Mouse (Mus musculus) liver, embryonic 11.5 days (tissue): Measurements from ENCODE around the gene Mpzl2. TPM values are rescaled to one million over a fixed set of nuclear protein-coding genes. Genes with fewer than 3 reads are reported as not detected.

ENCODE experiments used
- ATAC-seq: fragments of 200-750 bp; cut with Nextera tagmentation; replicated peaks from 2 replicates; pipeline ENCODE4 v1.8.0; 2017; ENCODE audit warnings: moderate number of reproducible peaks, mild to moderate bottlenecking, moderate TSS enrichment, moderate library complexity; ENCODE audit not compliant: low FRiP score
- DNase-seq: peaks from one replicate; pipeline ENCODE4 v3.0.0-alpha.2; 2017; ENCODE audit warnings: low spot score
- H3K27ac ChIP-seq: fragments of 300-500 bp; sonication (generic); 2 replicates; pipeline ENCODE4 v1.5.1; 2014; ENCODE audit warnings: mild to moderate bottlenecking, low read depth, low read length, control low read depth
- H3K27me3 ChIP-seq: fragments of 300-500 bp; sonication (generic); replicated peaks from 2 replicates; pipeline ENCODE4 v1.6.1; 2014; ENCODE audit warnings: low read length, mixed read lengths; ENCODE audit not compliant: control insufficient read depth, insufficient read depth
- H3K36me3 ChIP-seq: fragments of 300-500 bp; sonication (generic); 2 replicates; pipeline ENCODE4 v1.6.1; 2014; ENCODE audit warnings: mild to moderate bottlenecking, low read length, moderate library complexity, mixed read lengths; ENCODE audit not compliant: control insufficient read depth, insufficient read depth
- H3K4me1 ChIP-seq: fragments of 300-500 bp; sonication (generic); replicated peaks from 2 replicates; pipeline ENCODE4 v1.6.1; 2014; ENCODE audit warnings: low read length, mixed read lengths; ENCODE audit not compliant: control insufficient read depth, insufficient read depth
- H3K4me2 ChIP-seq: fragments of 300-500 bp; sonication (generic); 2 replicates; pipeline ENCODE4 v1.6.1; 2014; ENCODE audit warnings: mild to moderate bottlenecking, control low read depth, moderate library complexity
- H3K4me3 ChIP-seq: fragments of 300-500 bp; sonication (generic); 2 replicates; pipeline ENCODE4 v1.5.1; 2014; ENCODE audit warnings: low read depth, low read length, control low read depth
- H3K9ac ChIP-seq: fragments of 300-500 bp; sonication (generic); 2 replicates; pipeline ENCODE4 v1.6.1; 2014; ENCODE audit warnings: low read depth, low read length, control low read depth
- H3K9me3 ChIP-seq: fragments of 300-500 bp; sonication (generic); 2 replicates; pipeline ENCODE4 v1.6.1; 2016; ENCODE audit warnings: low read length, inconsistent platforms, mixed read lengths; ENCODE audit not compliant: control insufficient read depth
- WGBS: fragments of 180-500 bp; shearing (Covaris S2); extraction: QIAGEN DNeasy Blood & Tissue Kit; methylation state at CpG from one replicate; pipeline ENCODE4 v1.1.7; 2014; 5-methylcytosine and 5-hydroxymethylcytosine counted together
- polyA plus RNA-seq: library from polyadenylated mRNA; unstranded; fragments of >200 nt; fragmentation: Nextera tagmentation; extraction: Ambion mirVana; gene quantifications from 2 replicates; pipeline ENCODE4 v1.2.1, GENCODE M21; 2014

Gene Mpzl2
- polyA plus RNA-seq, 1 experiment from 2014 or later = 6.5 TPM

DNA sequence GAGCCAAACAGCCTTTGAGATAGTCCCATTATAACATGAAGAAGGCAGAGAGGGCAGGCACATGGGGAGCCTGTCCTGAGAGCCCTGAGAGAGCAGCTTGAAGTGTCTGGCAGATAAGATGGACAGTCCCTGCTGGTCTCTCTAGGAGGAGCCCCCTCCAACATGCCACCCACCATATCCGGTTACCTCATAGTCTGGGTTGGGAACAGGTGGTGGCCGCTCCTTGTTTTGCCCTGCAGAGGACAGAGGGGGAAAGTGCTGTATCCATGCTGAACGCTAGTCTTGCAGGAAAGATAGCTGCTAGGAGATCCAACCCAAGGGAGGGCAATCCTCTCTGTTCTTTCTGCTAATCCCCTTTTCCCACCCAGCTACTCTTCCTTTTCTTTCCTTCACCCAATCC, 39.4 kb upstream of the Mpzl2 start:
- Histone ChIP-seq H3K36me3 (no peaks in the 10 kb centered on the region), H3K4me2 (no peak overlapping the region), H3K9me3 (no peaks in the 10 kb centered on the region), H3K4me3 (no peak overlapping the region), H3K9ac (no peak overlapping the region), H3K4me1 (no peaks in the 10 kb centered on the region), H3K27ac (no peak overlapping the region), H3K27me3 (no peaks in the 10 kb centered on the region; the same call in 1 of the 2 replicates)
- WGBS = 71% methylated on average over 3 of the region's 3 CpGs
- no peak for DNase-seq
- ATAC-seq = no peak

DNA sequence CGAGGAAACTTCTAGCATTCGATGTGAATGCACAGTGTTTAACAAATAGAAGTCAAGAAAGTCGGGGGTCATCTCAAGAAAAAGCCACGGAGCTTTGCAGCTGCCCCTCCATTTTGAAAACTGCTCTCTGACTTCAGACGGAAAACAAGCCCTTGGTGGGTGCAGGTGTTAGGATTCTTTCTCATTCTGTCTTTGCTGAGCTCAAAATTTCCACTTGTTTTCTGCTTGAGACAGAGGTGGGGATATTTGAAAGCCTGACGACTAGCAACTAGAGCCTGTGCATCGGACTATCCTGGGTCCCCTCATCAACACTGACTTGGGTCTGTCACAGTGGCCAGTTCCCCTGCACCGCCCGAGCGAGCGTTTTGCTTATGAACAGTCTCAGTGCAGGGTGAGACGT, 32.2 kb upstream of the Mpzl2 start:
- no peak overlapping the region for H3K9ac ChIP-seq
- peaks cover 10% of the 10 kb centered on the region; the same call in 1 of the 2 replicates for H3K27me3 ChIP-seq
- H3K4me1 ChIP-seq = no peaks in the 10 kb centered on the region
- no peak overlapping the region for H3K27ac ChIP-seq
- WGBS = 76% methylated on average over 12 of the region's 12 CpGs
- H3K36me3 ChIP-seq = no peaks in the 10 kb centered on the region
- no peak overlapping the region for H3K4me3 ChIP-seq
- ATAC-seq (no peak), DNase-seq (no peak)
- no peaks in the 10 kb centered on the region for H3K9me3 ChIP-seq
- H3K4me2 ChIP-seq = no peak overlapping the region

DNA sequence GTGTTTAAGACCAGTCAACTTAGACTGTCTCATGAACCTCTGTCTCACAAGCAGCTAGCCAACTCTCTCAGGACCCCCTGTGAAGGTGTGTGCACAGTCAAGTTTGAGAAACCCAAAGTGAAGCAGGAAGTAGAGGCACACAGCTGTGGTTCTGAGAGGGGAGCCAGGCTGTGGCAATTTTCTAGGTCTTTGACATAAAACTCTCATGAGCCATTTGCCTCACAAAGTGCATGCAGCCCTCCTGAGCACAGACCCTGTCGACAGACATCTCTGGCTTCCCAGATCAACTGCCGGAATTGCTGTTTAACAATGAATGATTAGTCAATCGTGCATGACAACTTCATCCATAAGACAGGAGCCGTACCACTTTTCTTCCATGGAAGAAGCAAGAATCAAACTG, 31.3 kb upstream of the Mpzl2 start:
- no peak overlapping the region for H3K4me3 ChIP-seq
- no peak overlapping the region for H3K4me2 ChIP-seq
- H3K36me3 ChIP-seq = no peaks in the 10 kb centered on the region
- ATAC-seq = no peak
- 78% methylated on average over 4 of the region's 4 CpGs for WGBS
- H3K27me3 ChIP-seq = peaks cover 10% of the 10 kb centered on the region; the same call in 1 of the 2 replicates
- no peak overlapping the region for H3K9ac ChIP-seq
- H3K4me1 ChIP-seq = no peaks in the 10 kb centered on the region
- H3K9me3 ChIP-seq = no peaks in the 10 kb centered on the region
- H3K27ac ChIP-seq = no peak overlapping the region
- no peak for DNase-seq

- H3K9ac ChIP-seq = no peak within 1 kb of the TSS
- H3K27ac ChIP-seq = no peak within 1 kb of the TSS
- WGBS = 80% methylated on average over 19 of the region's 19 CpGs
- H3K4me2 ChIP-seq = no peak within 1 kb of the TSS
- peaks cover 10% of the 10 kb centered on the region; the same call in 1 of the 2 replicates for H3K27me3 ChIP-seq
- no peak for ATAC-seq
- no peaks in the 10 kb centered on the region for H3K4me1 ChIP-seq
- DNase-seq = no peak
- no peaks in the 10 kb centered on the region for H3K36me3 ChIP-seq
- H3K9me3 ChIP-seq = no peaks in the 10 kb centered on the region
- H3K4me3 ChIP-seq = no peak within 1 kb of the TSS
These were observed 30.2 kb upstream of the Mpzl2 start, which contains the start of gene Cd3e for GRCm38 (mm10) chr9:45009180-45010078. Gene Cd3e (minus strand): TSS chr9:45009627.

GRCm38 (mm10) chr9:45010461-45010860, 29.1 kb upstream of the Mpzl2 start:
- Histone ChIP-seq H3K27ac (no peak overlapping the region), H3K4me2 (no peak overlapping the region), H3K4me3 (no peak overlapping the region), H3K9me3 (no peaks in the 10 kb centered on the region), H3K36me3 (no peaks in the 10 kb centered on the region), H3K9ac (no peak overlapping the region), H3K27me3 (peaks cover 10% of the 10 kb centered on the region; the same call in 1 of the 2 replicates), H3K4me1 (no peaks in the 10 kb centered on the region)
- ATAC-seq (no peak), DNase-seq (no peak)
- 57% methylated on average over 4 of the region's 4 CpGs for WGBS

DNA sequence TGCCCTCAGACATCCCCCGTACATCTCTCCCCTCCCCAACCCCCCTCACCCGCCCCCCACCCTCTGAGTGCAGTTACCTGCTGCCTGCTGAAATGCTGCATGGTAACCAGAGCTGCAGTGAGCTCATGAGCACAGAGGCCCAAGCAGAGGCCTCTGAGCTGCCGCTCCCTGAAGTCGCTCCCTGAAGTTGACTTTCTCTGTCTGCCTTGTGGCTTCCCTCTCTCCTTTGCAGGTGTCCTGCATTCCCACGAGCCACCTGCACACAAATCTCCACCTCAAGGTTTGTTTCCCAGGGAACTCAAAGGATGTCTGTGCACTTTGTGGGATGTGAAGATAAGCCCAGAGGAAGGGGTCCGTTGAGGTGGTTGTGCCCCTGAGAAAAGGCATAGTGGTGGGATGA, 28.3 kb upstream of the Mpzl2 start:
- no peak overlapping the region for H3K9ac ChIP-seq
- no peaks in the 10 kb centered on the region for H3K4me1 ChIP-seq
- no peak overlapping the region for H3K27ac ChIP-seq
- no peaks in the 10 kb centered on the region for H3K36me3 ChIP-seq
- DNase-seq (no peak), ATAC-seq (no peak)
- H3K27me3 ChIP-seq = peaks cover 10% of the 10 kb centered on the region; the same call in 1 of the 2 replicates
- no peak overlapping the region for H3K4me2 ChIP-seq
- H3K9me3 ChIP-seq = no peaks in the 10 kb centered on the region
- 45% methylated on average over 6 of the region's 6 CpGs for WGBS
- no peak overlapping the region for H3K4me3 ChIP-seq

- DNase-seq (no peak), ATAC-seq (no peak)
- Histone ChIP-seq H3K27ac (no peak overlapping the region), H3K4me1 (no peaks in the 10 kb centered on the region), H3K4me2 (no peak overlapping the region), H3K36me3 (no peaks in the 10 kb centered on the region), H3K27me3 (0 out of 2 replicates have a peak, but pooled peaks cover 4% of the 10 kb centered on the region), H3K9me3 (no peaks in the 10 kb centered on the region), H3K4me3 (no peak overlapping the region), H3K9ac (no peak overlapping the region)
- WGBS = 37% methylated on average over 2 of the region's 2 CpGs
These were observed 24.7 kb upstream of the Mpzl2 start for GRCm38 (mm10) chr9:45014879-45015278.

- ATAC-seq = no peak
- H3K4me2 ChIP-seq = no peak overlapping the region
These were observed 23.8 kb upstream of the Mpzl2 start for GRCm38 (mm10) chr9:45015841-45016240.

GRCm38 (mm10) chr9:45018031-45018430, 21.6 kb upstream of the Mpzl2 start:
- no peak overlapping the region for H3K27ac ChIP-seq
- H3K9ac ChIP-seq = no peak overlapping the region
- ATAC-seq = no peak
- H3K4me1 ChIP-seq = no peaks in the 10 kb centered on the region
- no peak overlapping the region for H3K4me2 ChIP-seq
- no peaks in the 10 kb centered on the region for H3K9me3 ChIP-seq
- H3K27me3 ChIP-seq = 0 out of 2 replicates have a peak, but pooled peaks cover 4% of the 10 kb centered on the region
- no peak for DNase-seq
- no peak overlapping the region for H3K4me3 ChIP-seq
- 83% methylated on average over 11 of the region's 11 CpGs for WGBS
- no peaks in the 10 kb centered on the region for H3K36me3 ChIP-seq

More at GRCm38 (mm10) chr9:45015841-45016240, 23.8 kb upstream of the Mpzl2 start:
- no peaks in the 10 kb centered on the region for H3K4me1 ChIP-seq
- H3K36me3 ChIP-seq = no peaks in the 10 kb centered on the region
- no peaks in the 10 kb centered on the region for H3K9me3 ChIP-seq
- no peak for DNase-seq
- H3K9ac ChIP-seq = no peak overlapping the region
- 64% methylated on average over 3 of the region's 3 CpGs for WGBS
- 0 out of 2 replicates have a peak, but pooled peaks cover 4% of the 10 kb centered on the region for H3K27me3 ChIP-seq
- H3K27ac ChIP-seq = no peak overlapping the region
- H3K4me3 ChIP-seq = no peak overlapping the region
